Comparison of ENCODE assay signal across 26 mouse cellular contexts in genomic region chr19:46701156-46701555, GRCm38 (mm10). TPM values are rescaled to one million over a fixed set of nuclear protein-coding genes. Genes with fewer than 3 reads are reported as not detected.
DNase-seq lines count a peak whose midpoint lies in the region; ATAC-seq and TF ChIP-seq lines count a peak whose summit lies in the region.
"Had no signal": no experiment of that assay in that cellular context is flagged by ENCODE, and none has a peak within 500 bp of the region (broad histone marks: within the 10 kb centered on the region; RNA-seq: fewer than 3 reads in every experiment).

No protein-coding gene starts in this region.

- no peak for TF ChIP-seq CTCF in kidney, adult 2 months (conservative IDR thresholded peaks at IDR 0.05; ENCODE audit: insufficient read depth, insufficient read length, low read depth, low read length)

- H3K27me3 ChIP-seq in kidney, adult 2 months (replicated peaks; ENCODE audit: control insufficient read depth, insufficient read depth, low read length), result no peaks in the 10 kb centered on the region
- H3K27me3 ChIP-seq in midbrain, embryonic 11.5 days (ENCODE audit: control insufficient read depth, insufficient read depth, low read length), result no peaks in the 10 kb centered on the region
- H3K27me3 ChIP-seq in midbrain, embryonic 13.5 days, result no peaks in the 10 kb centered on the region
- H3K27me3 ChIP-seq: embryonic facial prominence, embryonic 12.5 days; embryonic facial prominence, embryonic 15.5 days; hindbrain, embryonic 12.5 days; hindbrain, embryonic 15.5 days had no signal

- TF ChIP-seq POLR2A in kidney, adult 2 months (IDR thresholded peaks at IDR 0.05; ENCODE audit: low read depth, low read length), result no peak

- H3K27ac ChIP-seq in kidney, adult 2 months (ENCODE audit: insufficient read depth, low read depth, low read length), result no peak overlapping the region
- no peak overlapping the region for H3K27ac ChIP-seq in midbrain, embryonic 11.5 days (ENCODE audit: low read depth, low read length)
- H3K27ac ChIP-seq in midbrain, embryonic 13.5 days, result no peak overlapping the region
- H3K27ac ChIP-seq: embryonic facial prominence, embryonic 12.5 days; embryonic facial prominence, embryonic 15.5 days; gastrocnemius, adult 2 months; hindbrain, embryonic 12.5 days; hindbrain, embryonic 15.5 days had no signal

- no peaks in the 10 kb centered on the region for H3K9me3 ChIP-seq in midbrain, embryonic 11.5 days (ENCODE audit: control insufficient read depth, low read length)
- no peaks in the 10 kb centered on the region for H3K9me3 ChIP-seq in midbrain, embryonic 13.5 days
- H3K9me3 ChIP-seq: embryonic facial prominence, embryonic 12.5 days; embryonic facial prominence, embryonic 15.5 days; hindbrain, embryonic 12.5 days; hindbrain, embryonic 15.5 days had no signal

- H3K4me1 ChIP-seq in kidney, adult 2 months (ENCODE audit: control insufficient read depth, insufficient read depth, low read length), result peaks cover 5% of the 10 kb centered on the region; the same call in 1 of the 2 replicates
- H3K4me1 ChIP-seq in midbrain, embryonic 11.5 days (ENCODE audit: control insufficient read depth, insufficient read depth, low read length), result no peaks in the 10 kb centered on the region
- no peaks in the 10 kb centered on the region for H3K4me1 ChIP-seq in midbrain, embryonic 13.5 days (replicated peaks)
- H3K4me1 ChIP-seq: embryonic facial prominence, embryonic 12.5 days; embryonic facial prominence, embryonic 15.5 days; hindbrain, embryonic 12.5 days; hindbrain, embryonic 15.5 days had no signal

- ATAC-seq in midbrain, embryonic 11.5 days (ENCODE audit: low FRiP score), result no peak
- no peak for ATAC-seq in midbrain, embryonic 13.5 days
- ATAC-seq: CD4-positive, CD25-positive, alpha-beta regulatory T cell, adult 4 months; forebrain, embryonic 14.5 days; forebrain, postnatal 0 days had no signal

- no peaks in the 10 kb centered on the region for H3K36me3 ChIP-seq in kidney, adult 2 months (ENCODE audit: control insufficient read depth, insufficient read depth, low read length)
- H3K36me3 ChIP-seq in midbrain, embryonic 11.5 days (ENCODE audit: control insufficient read depth, insufficient read depth, low read length), result no peaks in the 10 kb centered on the region
- peaks cover 24% of the 10 kb centered on the region for H3K36me3 ChIP-seq in midbrain, embryonic 13.5 days

- H3K9ac ChIP-seq in midbrain, embryonic 11.5 days (ENCODE audit: low read length), result no peak overlapping the region
- no peak overlapping the region for H3K9ac ChIP-seq in midbrain, embryonic 13.5 days (replicated peaks)
- H3K9ac ChIP-seq: embryonic facial prominence, embryonic 12.5 days; embryonic facial prominence, embryonic 15.5 days; forebrain, postnatal 0 days; hindbrain, embryonic 12.5 days; hindbrain, embryonic 15.5 days had no signal

- 46% methylated on average over 9 of the region's 9 CpGs for WGBS in kidney, adult 2 months
- WGBS in midbrain, embryonic 11.5 days, result 90% methylated on average over 9 of the region's 9 CpGs
- 94% methylated on average over 9 of the region's 9 CpGs for WGBS in midbrain, embryonic 13.5 days

- peak; percentile 67 for DNase-seq in kidney, adult 2 months
- no peak for DNase-seq in kidney, postnatal 4 days
- DNase-seq in midbrain, embryonic 11.5 days (ENCODE audit: low spot score, missing footprints), result peak; percentile 57
- DNase-seq in kidney, postnatal 14 days, result peak; percentile 47
- peak; percentile 69 to 71 for DNase-seq in kidney, postnatal 36 days
- DNase-seq in T-cell, adult 2 months (ENCODE audit: low spot score), result no peak
- DNase-seq: adrenal gland, postnatal 10 days; adrenal gland, postnatal 36 days; cerebellum, adult 18-20 months; cerebellum, adult 9-10 months; cerebellum, postnatal 25 days; forebrain, postnatal 0 days; gastrocnemius, adult 2 months; gastrocnemius, postnatal 14 days; heart, adult 11 months had no signal

- H3K4me2 ChIP-seq in midbrain, embryonic 11.5 days, result no peak overlapping the region
- H3K4me2 ChIP-seq in midbrain, embryonic 13.5 days (replicated peaks), result no peak overlapping the region
- H3K4me2 ChIP-seq: embryonic facial prominence, embryonic 12.5 days; embryonic facial prominence, embryonic 15.5 days; heart, embryonic 11.5 days; hindbrain, embryonic 12.5 days; hindbrain, embryonic 15.5 days had no signal

- H3K4me3 ChIP-seq in kidney, adult 2 months (ENCODE audit: insufficient read depth, low read depth, low read length), result no peak overlapping the region
- H3K4me3 ChIP-seq in midbrain, embryonic 11.5 days (ENCODE audit: low read depth, low read length), result no peak overlapping the region
- H3K4me3 ChIP-seq in midbrain, embryonic 13.5 days (replicated peaks), result no peak overlapping the region
- H3K4me3 ChIP-seq: embryonic facial prominence, embryonic 12.5 days; embryonic facial prominence, embryonic 15.5 days; gastrocnemius, adult 2 months; hindbrain, embryonic 12.5 days; hindbrain, embryonic 15.5 days had no signal

RNA-seq across cellular contexts. Expression of gene As3mt, which starts 6.1 kb away (rescaled TPM):
- 28.8 and 43.7 TPM in 2 replicates for polyA plus RNA-seq in kidney, adult 2 months (2012; rRNA removed)
- polyA plus RNA-seq in midbrain, embryonic 11.5 days (2014; fragmentation: Nextera tagmentation; extraction: Ambion mirVana), result 33.8 and 37.6 TPM in 2 replicates
- 32.6 and 34.2 TPM in 2 replicates for polyA plus RNA-seq in midbrain, embryonic 13.5 days (2015; fragmentation: Nextera tagmentation; extraction: Ambion mirVana)

RNA-seq across cellular contexts. Expression of gene Borcs7, which starts 11.4 kb away (rescaled TPM):
- polyA plus RNA-seq in kidney, adult 2 months (2012; rRNA removed), result 4.8 and 6.0 TPM in 2 replicates
- polyA plus RNA-seq in midbrain, embryonic 11.5 days (2014; fragmentation: Nextera tagmentation; extraction: Ambion mirVana), result 15.3 and 16.2 TPM in 2 replicates
- polyA plus RNA-seq in midbrain, embryonic 13.5 days (2015; fragmentation: Nextera tagmentation; extraction: Ambion mirVana), result 20.1 and 22.3 TPM in 2 replicates

RNA-seq across cellular contexts. Expression of gene Cyp17a1, which starts 28.2 kb away (rescaled TPM):
- polyA plus RNA-seq in kidney, adult 2 months (2012; rRNA removed), result 0.27 and 0.29 TPM in 2 replicates
- polyA plus RNA-seq in midbrain, embryonic 11.5 days (2014; fragmentation: Nextera tagmentation; extraction: Ambion mirVana), result not detected in 2 replicates
- polyA plus RNA-seq in midbrain, embryonic 13.5 days (2015; fragmentation: Nextera tagmentation; extraction: Ambion mirVana), result not detected in 2 replicates
- polyA plus RNA-seq: C2C12; CD4-positive, CD25-positive, alpha-beta regulatory T cell, adult 4 months; forebrain, embryonic 11.5 days; forebrain, embryonic 14.5 days; forebrain, postnatal 0 days; frontal cortex, adult 2 months; hindbrain, embryonic 12.5 days; hindbrain, embryonic 15.5 days had no signal

Comparison
In these comparisons a context has a peak if more than half of its experiments do, and no peak if none do; other contexts are left out.
1. DNase-seq: peak in kidney, adult 2 months (single experiment), midbrain, embryonic 11.5 days (single experiment), kidney, postnatal 14 days (single experiment) and kidney, postnatal 36 days (2 of 2); none in kidney, postnatal 4 days (0 of 2) and T-cell, adult 2 months (single experiment).